Mouse (Mus musculus): ENCODE data around the gene Llgl2. TPM values are rescaled to one million over a fixed set of nuclear protein-coding genes. Genes with fewer than 3 reads are reported as not detected.

Gene Llgl2
- total and polyA plus RNA-seq, 3 experiments = 3.8 to 12.3 (median 9.2) TPM

- H3K9me3 ChIP-seq (replicated peaks; ENCODE audit: low read length) = no peaks in the 10 kb centered on the region
- in situ Hi-C loops (cut with MboI; ENCODE audit: low pct_ligation_motif_present, low pct_unique_long_range_greater_than_20kb, low sequenced_read_pairs) = no loop called here
- peaks cover 10 to 33% of the 10 kb centered on the region in 2 experiments for H3K4me1 ChIP-seq (ENCODE audit: control insufficient read depth in 1 of 2, insufficient read depth in 2 of 2)
- no peak overlapping the region for H3K27ac ChIP-seq (ENCODE audit: insufficient read depth, low read depth)
- no peak overlapping the region for H3K9ac ChIP-seq (ENCODE audit: insufficient read depth, low read depth)
- no peak overlapping the region for H3K4me2 ChIP-seq (ENCODE audit: insufficient read depth, low read depth, poor library complexity, severe bottlenecking)
- H3K79me2 ChIP-seq (replicated peaks; ENCODE audit: control insufficient read depth, extremely low read depth, insufficient read depth, poor library complexity, severe bottlenecking) = no peaks in the 10 kb centered on the region
- H3K4me3 ChIP-seq (replicated peaks in 1 of 3; ENCODE audit: low read depth in 2 of 3, low read length in 2 of 3, poor library complexity in 1 of 3) = no peak overlapping the region
- H3K36me3 ChIP-seq (replicated peaks in 1 of 2; ENCODE audit: control insufficient read depth in 1 of 2, insufficient read depth in 1 of 2, low read length in 1 of 2) = peaks cover 26 to 77% of the 10 kb centered on the region in 2 experiments
- no peak for TF ChIP-seq MYC (IDR thresholded peaks at IDR 0.05; ENCODE audit: low read depth, low read length)
- TF ChIP-seq UBTF (IDR thresholded peaks at IDR 0.05; ENCODE audit: low read depth, low read length) = no peak
- no peak for TF ChIP-seq TCF12 (IDR thresholded peaks at IDR 0.05; ENCODE audit: low read depth, low read length)
- dilution Hi-C loops (cut with MboI; ENCODE audit: extremely low pct_ligation_motif_present, extremely low pct_unique_long_range_greater_than_20kb, low sequenced_read_pairs) = no loop called here
- no peak for DNase-seq (ENCODE audit: extremely low read depth)
- no peaks in the 10 kb centered on the region for H3K27me3 ChIP-seq (replicated peaks)
Observed at GRCm38 (mm10) chr11:115808696-115809310, 15.0 kb upstream of the Llgl2 start.

DNA sequence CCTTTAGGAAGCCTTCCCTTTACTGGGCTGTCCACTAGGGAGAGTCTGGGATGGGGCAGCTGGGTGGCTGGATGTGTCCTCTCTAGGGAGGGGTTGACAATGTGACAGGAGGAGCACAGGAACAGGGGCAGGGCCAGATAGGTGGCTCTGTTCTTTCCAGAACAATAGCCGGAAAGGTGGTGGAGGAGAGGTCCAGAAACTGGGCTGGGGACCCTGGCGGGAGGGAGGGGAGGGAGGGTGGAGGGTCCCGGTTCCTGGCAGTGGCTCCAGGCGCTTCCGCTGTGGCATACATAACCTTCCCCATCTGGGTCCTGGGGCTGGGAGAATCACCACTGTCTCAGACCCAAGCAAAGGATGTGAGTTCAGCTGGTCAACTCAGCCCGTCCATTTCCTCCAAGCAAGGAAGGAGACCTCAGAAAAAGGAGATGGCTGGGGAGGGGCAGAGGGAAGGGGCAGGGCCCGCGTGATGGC is 14.5 kb upstream of the Llgl2 start:
- H3K4me3 ChIP-seq (replicated peaks in 1 of 3; ENCODE audit: low read depth in 2 of 3, low read length in 2 of 3, poor library complexity in 1 of 3) = no peak overlapping the region
- H3K4me1 ChIP-seq (ENCODE audit: control insufficient read depth in 1 of 2, insufficient read depth in 2 of 2) = peaks cover 10 to 37% of the 10 kb centered on the region in 2 experiments
- peaks cover 24 to 74% of the 10 kb centered on the region in 2 experiments for H3K36me3 ChIP-seq (replicated peaks in 1 of 2; ENCODE audit: control insufficient read depth in 1 of 2, insufficient read depth in 1 of 2, low read length in 1 of 2)
- no peaks in the 10 kb centered on the region for H3K27me3 ChIP-seq (replicated peaks)
- H3K9ac ChIP-seq (ENCODE audit: insufficient read depth, low read depth) = no peak overlapping the region
- H3K27ac ChIP-seq (ENCODE audit: insufficient read depth, low read depth) = no peak overlapping the region
- dilution Hi-C loops (cut with MboI; ENCODE audit: extremely low pct_ligation_motif_present, extremely low pct_unique_long_range_greater_than_20kb, low sequenced_read_pairs) = no loop called here
- no peaks in the 10 kb centered on the region for H3K9me3 ChIP-seq (replicated peaks; ENCODE audit: low read length)
- in situ Hi-C loops (cut with MboI; ENCODE audit: low pct_ligation_motif_present, low pct_unique_long_range_greater_than_20kb, low sequenced_read_pairs) = no loop called here
- H3K4me2 ChIP-seq (ENCODE audit: insufficient read depth, low read depth, poor library complexity, severe bottlenecking) = no peak overlapping the region
- H3K79me2 ChIP-seq (replicated peaks; ENCODE audit: control insufficient read depth, extremely low read depth, insufficient read depth, poor library complexity, severe bottlenecking) = no peaks in the 10 kb centered on the region
- DNase-seq (ENCODE audit: extremely low read depth) = no peak
- TF ChIP-seq ETS1 (conservative IDR thresholded peaks at IDR 0.05; ENCODE audit: low read depth, low read length) = no peak
- no peak for TF ChIP-seq USF2 (conservative IDR thresholded peaks at IDR 0.05; ENCODE audit: low read depth, low read length)
- TF ChIP-seq ELF1 (IDR thresholded peaks at IDR 0.05; ENCODE audit: low read depth, low read length) = no peak
- TF ChIP-seq TBP (conservative IDR thresholded peaks at IDR 0.05; ENCODE audit: low read depth, low read length) = no peak
- no peak for TF ChIP-seq MYC (IDR thresholded peaks at IDR 0.05; ENCODE audit: low read depth, low read length)
- no peak for TF ChIP-seq TCF12 (IDR thresholded peaks at IDR 0.05; ENCODE audit: low read depth, low read length)
- no peak for TF ChIP-seq HCFC1 (IDR thresholded peaks at IDR 0.05; ENCODE audit: low read depth, low read length)
- TF ChIP-seq CTCF (conservative IDR thresholded peaks at IDR 0.05 in 1 of 2, IDR thresholded peaks at IDR 0.05 in 1 of 2; ENCODE audit: low read depth in 2 of 2, low read length in 2 of 2) = no peak
- TF ChIP-seq UBTF (IDR thresholded peaks at IDR 0.05; ENCODE audit: low read depth, low read length) = no peak
- no peak for TF ChIP-seq RCOR1 (conservative IDR thresholded peaks at IDR 0.05; ENCODE audit: low read depth, low read length)
- no peak for TF ChIP-seq ZNF384 (IDR thresholded peaks at IDR 0.05; ENCODE audit: low read depth, low read length)
- no peak for TF ChIP-seq ZKSCAN1 (IDR thresholded peaks at IDR 0.05; ENCODE audit: borderline replicate concordance, low read depth, low read length)
- no peak for TF ChIP-seq ZMIZ1 (IDR thresholded peaks at IDR 0.05; ENCODE audit: low read depth, low read length)
- TF ChIP-seq CHD2 (IDR thresholded peaks at IDR 0.05; ENCODE audit: low read length) = no peak
- no peak for TF ChIP-seq BHLHE40 (IDR thresholded peaks at IDR 0.05; ENCODE audit: low read depth, low read length)
- no peak for TF ChIP-seq POLR2A (IDR thresholded peaks at IDR 0.05; ENCODE audit: low read depth, low read length)
